Mouse (Mus musculus): Measurements from ENCODE around the gene 9630041A04Rik. TPM values are rescaled to one million over a fixed set of nuclear protein-coding genes. Genes with fewer than 3 reads are reported as not detected.

Gene 9630041A04Rik
- polyA plus RNA-seq, 2 experiments: not detected

DNA sequence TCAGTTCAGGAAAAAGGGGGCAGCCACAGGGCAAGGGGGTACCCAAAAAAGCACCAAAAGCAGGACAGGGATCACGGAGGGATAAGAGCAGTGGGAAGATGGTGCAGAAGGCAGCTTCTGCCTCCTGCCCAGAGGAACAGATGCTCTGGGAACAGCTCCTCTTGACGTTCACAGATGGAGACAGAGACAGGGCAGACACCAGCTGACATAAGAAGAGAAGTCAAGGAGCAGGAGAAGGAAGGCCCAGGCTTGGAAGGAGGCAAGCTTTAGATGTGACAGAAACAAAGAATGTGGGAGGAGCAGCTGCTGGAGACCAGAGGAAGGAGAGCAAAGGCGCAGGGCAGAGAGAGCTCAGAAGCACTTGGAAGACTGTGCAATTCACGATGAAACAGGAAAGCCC, 94.6 kb downstream of the 9630041A04Rik start:
- H3K27ac ChIP-seq: no peak overlapping the region

GRCm38 (mm10) chr9:101971806-101972205, 110.2 kb downstream of the 9630041A04Rik start:
- Histone ChIP-seq H3K9me3 (ENCODE audit: control insufficient read depth, low read length) (no peaks in the 10 kb centered on the region), H3K4me3 (ENCODE audit: insufficient read depth in 1 of 2, low read depth in 2 of 2, low read length in 2 of 2) (no peak overlapping the region), H3K4me2 (ENCODE audit: low read depth) (no peak overlapping the region), H3K9ac (replicated peaks) (no peak overlapping the region), H3K27me3 (ENCODE audit: control insufficient read depth, insufficient read depth, low read length) (no peaks in the 10 kb centered on the region), H3K4me1 (replicated peaks; ENCODE audit: control insufficient read depth in 2 of 2, insufficient read depth in 2 of 2, low read length in 1 of 2) (peaks cover 0 to 6% of the 10 kb centered on the region in 2 experiments; a peak in 1 of 4 replicates), H3K36me3 (replicated peaks; ENCODE audit: control insufficient read depth, insufficient read depth, low read depth) (no peaks in the 10 kb centered on the region), H3K27ac (no peak overlapping the region)
- DNase-seq (ENCODE audit: low read depth in 3 of 3, low spot score in 3 of 3): no peak
- WGBS (ENCODE audit: insufficient replicate concordance): 18% methylated on average over 6 of the region's 6 CpGs
- ATAC-seq (ENCODE audit: insufficient read depth): no peak
- TF ChIP-seq CTCF (IDR thresholded peaks at IDR 0.05; ENCODE audit: low read depth): no peak
- no peak for TF ChIP-seq EP300 (IDR thresholded peaks at IDR 0.05; ENCODE audit: low read depth)

More for the DNA sequence above, 94.6 kb downstream of the 9630041A04Rik start:
- Histone ChIP-seq H3K4me2 (ENCODE audit: low read depth) (no peak overlapping the region), H3K9me3 (ENCODE audit: control insufficient read depth, low read length) (no peaks in the 10 kb centered on the region), H3K27me3 (ENCODE audit: control insufficient read depth, insufficient read depth, low read length) (no peaks in the 10 kb centered on the region), H3K9ac (replicated peaks) (no peak overlapping the region), H3K4me3 (ENCODE audit: insufficient read depth in 1 of 2, low read depth in 2 of 2, low read length in 2 of 2) (no peak overlapping the region), H3K4me1 (replicated peaks; ENCODE audit: control insufficient read depth in 2 of 2, insufficient read depth in 2 of 2, low read length in 1 of 2) (no peaks in the 10 kb centered on the region), H3K36me3 (replicated peaks; ENCODE audit: control insufficient read depth, insufficient read depth, low read depth) (no peaks in the 10 kb centered on the region)
- TF ChIP-seq EP300 (IDR thresholded peaks at IDR 0.05; ENCODE audit: low read depth) (no peak), CTCF (IDR thresholded peaks at IDR 0.05; ENCODE audit: low read depth) (no peak)
- ATAC-seq (ENCODE audit: insufficient read depth): no peak
- WGBS (ENCODE audit: insufficient replicate concordance): 29% methylated on average over 4 of the region's 4 CpGs
- DNase-seq (ENCODE audit: low read depth in 3 of 3, low spot score in 3 of 3): no peak

DNA sequence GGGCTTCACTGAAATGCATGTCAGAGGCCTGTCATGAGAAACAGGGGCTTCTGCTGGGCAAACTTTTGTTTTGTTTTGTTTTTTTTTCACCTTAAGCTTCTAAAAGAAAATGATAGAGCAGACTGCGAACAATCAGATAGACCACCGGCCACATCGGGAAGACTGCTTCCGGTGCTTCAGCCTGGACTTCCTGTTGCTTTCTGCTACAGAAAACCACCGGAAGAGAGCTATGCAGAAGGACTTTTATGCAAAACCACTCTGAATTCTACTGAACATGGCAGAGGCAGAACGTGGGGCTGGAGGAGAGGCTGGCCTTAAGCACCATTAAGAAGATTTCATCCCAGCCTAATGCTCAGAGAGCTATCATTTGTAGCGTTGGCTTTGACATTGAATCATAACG, 110.7 kb downstream of the 9630041A04Rik start:
- H3K4me1 ChIP-seq (replicated peaks; ENCODE audit: control insufficient read depth in 2 of 2, insufficient read depth in 2 of 2, low read length in 1 of 2): peaks cover 0 to 6% of the 10 kb centered on the region in 2 experiments; a peak in 1 of 4 replicates
- no peak overlapping the region for H3K27ac ChIP-seq
- DNase-seq (ENCODE audit: low read depth in 3 of 3, low spot score in 3 of 3) (no peak), ATAC-seq (ENCODE audit: insufficient read depth) (no peak)
- WGBS (ENCODE audit: insufficient replicate concordance): 19% methylated on average over 8 of the region's 8 CpGs
- H3K4me3 ChIP-seq (ENCODE audit: insufficient read depth in 1 of 2, low read depth in 2 of 2, low read length in 2 of 2): no peak overlapping the region
- no peaks in the 10 kb centered on the region for H3K36me3 ChIP-seq (replicated peaks; ENCODE audit: control insufficient read depth, insufficient read depth, low read depth)
- H3K9ac ChIP-seq (replicated peaks): no peak overlapping the region
- H3K4me2 ChIP-seq (ENCODE audit: low read depth): no peak overlapping the region
- TF ChIP-seq EP300 (IDR thresholded peaks at IDR 0.05; ENCODE audit: low read depth) (no peak), CTCF (IDR thresholded peaks at IDR 0.05; ENCODE audit: low read depth) (no peak)
- no peaks in the 10 kb centered on the region for H3K27me3 ChIP-seq (ENCODE audit: control insufficient read depth, insufficient read depth, low read length)
- H3K9me3 ChIP-seq (ENCODE audit: control insufficient read depth, low read length): no peaks in the 10 kb centered on the region

- ATAC-seq (ENCODE audit: insufficient read depth): no peak
- no peak overlapping the region for H3K27ac ChIP-seq
- DNase-seq (ENCODE audit: low read depth in 3 of 3, low spot score in 3 of 3): no peak
- H3K9ac ChIP-seq (replicated peaks): no peak overlapping the region
- no peaks in the 10 kb centered on the region for H3K27me3 ChIP-seq (ENCODE audit: control insufficient read depth, insufficient read depth, low read length)
- no peaks in the 10 kb centered on the region for H3K9me3 ChIP-seq (ENCODE audit: control insufficient read depth, low read length)
- no peak overlapping the region for H3K4me2 ChIP-seq (ENCODE audit: low read depth)
- no peaks in the 10 kb centered on the region for H3K36me3 ChIP-seq (replicated peaks; ENCODE audit: control insufficient read depth, insufficient read depth, low read depth)
- TF ChIP-seq CTCF (IDR thresholded peaks at IDR 0.05; ENCODE audit: low read depth) (no peak), EP300 (IDR thresholded peaks at IDR 0.05; ENCODE audit: low read depth) (no peak)
- WGBS (ENCODE audit: insufficient replicate concordance): 81% methylated on average over 4 of the region's 4 CpGs
- peaks cover 0 to 6% of the 10 kb centered on the region in 2 experiments; a peak in 1 of 4 replicates for H3K4me1 ChIP-seq (replicated peaks; ENCODE audit: control insufficient read depth in 2 of 2, insufficient read depth in 2 of 2, low read length in 1 of 2)
- H3K4me3 ChIP-seq (ENCODE audit: insufficient read depth in 1 of 2, low read depth in 2 of 2, low read length in 2 of 2): no peak overlapping the region
Observed at GRCm38 (mm10) chr9:101976884-101977465, 115.3 kb downstream of the 9630041A04Rik start.

- DNase-seq (ENCODE audit: low read depth in 3 of 3, low spot score in 3 of 3): no peak
- no peaks in the 10 kb centered on the region for H3K36me3 ChIP-seq (replicated peaks; ENCODE audit: control insufficient read depth, insufficient read depth, low read depth)
- TF ChIP-seq EP300 (IDR thresholded peaks at IDR 0.05; ENCODE audit: low read depth): no peak
- no peak for TF ChIP-seq CTCF (IDR thresholded peaks at IDR 0.05; ENCODE audit: low read depth)
- no peak for ATAC-seq (ENCODE audit: insufficient read depth)
- no peak overlapping the region for H3K27ac ChIP-seq
- no peak overlapping the region for H3K4me2 ChIP-seq (ENCODE audit: low read depth)
- WGBS (ENCODE audit: insufficient replicate concordance): 72% methylated on average over 2 of the region's 2 CpGs
- H3K27me3 ChIP-seq (ENCODE audit: control insufficient read depth, insufficient read depth, low read length): no peaks in the 10 kb centered on the region
- H3K9me3 ChIP-seq (ENCODE audit: control insufficient read depth, low read length): no peaks in the 10 kb centered on the region
- peaks cover under 1 to 2% of the 10 kb centered on the region in 2 experiments; a peak in 2 of 4 replicates for H3K4me1 ChIP-seq (replicated peaks; ENCODE audit: control insufficient read depth in 2 of 2, insufficient read depth in 2 of 2, low read length in 1 of 2)
- H3K4me3 ChIP-seq (ENCODE audit: insufficient read depth in 1 of 2, low read depth in 2 of 2, low read length in 2 of 2): no peak overlapping the region
- H3K9ac ChIP-seq (replicated peaks): no peak overlapping the region
Observed at GRCm38 (mm10) chr9:101981161-101981560, 119.5 kb downstream of the 9630041A04Rik start.
